Mouse (Mus musculus): ENCODE measurements at regions not wholly inside any gene's neighbourhood (a gene's known extent, or its start where the extent isn't known, plus 50 kb on each side); places are given as distances from the start of the nearest gene placed in this dataset.

DNA sequence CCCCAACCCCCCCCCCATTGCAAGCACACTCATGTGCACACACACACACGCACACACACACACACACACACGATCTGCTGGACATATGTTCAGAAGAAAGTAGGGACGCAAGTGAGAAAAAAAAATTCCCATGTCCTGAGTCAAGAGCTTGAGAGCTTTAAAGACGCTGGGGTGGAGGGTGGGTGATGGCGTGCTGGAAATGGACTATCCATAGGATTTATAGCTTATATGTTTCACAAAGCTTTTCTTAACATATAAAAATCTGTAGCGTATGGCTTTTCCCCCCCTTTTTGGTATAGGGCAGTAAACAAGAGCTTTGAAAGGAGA is 99.3 kb downstream of the Zfp36l1 start:
- TF ChIP-seq CTCF (IDR thresholded peaks at IDR 0.05; ENCODE audit: low read depth) (no peak), EP300 (IDR thresholded peaks at IDR 0.05; ENCODE audit: low read depth) (no peak)
